Mouse (Mus musculus) hindbrain, postnatal 0 days (tissue): Measurements from ENCODE around the gene Dand5. TPM values are rescaled to one million over a fixed set of nuclear protein-coding genes. Genes with fewer than 3 reads are reported as not detected.
A peak's percentile ranks its signal among the peaks of the same experiment; 100 is the strongest.

Experiments
- ATAC-seq: fragments of 200-750 bp; cut with Nextera tagmentation; 2 replicates; pipeline ENCODE4 v1.8.0; 2017; ENCODE audit warnings: mild to moderate bottlenecking, moderate TSS enrichment, moderate library complexity
- DNase-seq: peaks from one replicate; pipeline ENCODE4 v3.0.0-alpha.2; 2015; ENCODE audit warnings: low spot score
- H3K27ac ChIP-seq: fragments of 300-500 bp; sonication (generic); 2 replicates; pipeline ENCODE4 v1.5.1; 2014; ENCODE audit warnings: mild to moderate bottlenecking
- H3K27me3 ChIP-seq: fragments of 300-500 bp; sonication (generic); 2 replicates; pipeline ENCODE4 v1.6.1; 2014; ENCODE audit warnings: low read length, mixed read lengths; ENCODE audit not compliant: insufficient read depth
- H3K36me3 ChIP-seq: fragments of 300-500 bp; sonication (generic); 2 replicates; pipeline ENCODE4 v1.6.1; 2014; ENCODE audit warnings: low read length, mixed read lengths; ENCODE audit not compliant: insufficient read depth
- H3K4me1 ChIP-seq: fragments of 300-500 bp; sonication (generic); 2 replicates; pipeline ENCODE4 v1.6.1; 2014; ENCODE audit warnings: antibody characterized with exemption, low read length, mixed read lengths; ENCODE audit not compliant: insufficient read depth
- H3K4me2 ChIP-seq: fragments of 300-500 bp; sonication (generic); 2 replicates; pipeline ENCODE4 v1.6.1; 2014; ENCODE audit warnings: low read depth, mild to moderate bottlenecking, low read length, moderate library complexity, mixed read lengths
- H3K4me3 ChIP-seq: fragments of 300-500 bp; sonication (generic); 2 replicates; pipeline ENCODE4 v1.5.1; 2014; ENCODE audit warnings: low read length
- H3K9ac ChIP-seq: fragments of 300-500 bp; sonication (generic); replicated peaks from 2 replicates; pipeline ENCODE4 v1.6.1; 2014; ENCODE audit warnings: mild to moderate bottlenecking, low read length, moderate library complexity, mixed read lengths
- H3K9me3 ChIP-seq: fragments of 300-500 bp; sonication (generic); 2 replicates; pipeline ENCODE4 v1.6.1; 2016; ENCODE audit warnings: low read length, mixed read lengths
- CTCF ChIP-seq: IDR thresholded peaks from 2 replicates; pipeline ENCODE4 v1.5.1; 2016; ENCODE audit warnings: antibody characterized with exemption, control low read depth, low read depth
- WGBS: fragments of 180-500 bp; shearing (Covaris S2); extraction: QIAGEN DNeasy Blood & Tissue Kit; methylation state at CpG from one replicate; pipeline ENCODE4 v1.1.7; 2014; 5-methylcytosine and 5-hydroxymethylcytosine counted together
- polyA plus RNA-seq: library from polyadenylated mRNA; unstranded; fragments of >200 nt; fragmentation: Nextera tagmentation; extraction: Ambion mirVana; gene quantifications from 2 replicates; pipeline ENCODE4 v1.2.1, GENCODE M21; 2015
- total RNA-seq: library from RNA; depleted of rRNA; stranded (reverse); fragments of >200 nt; gene quantifications from 2 replicates; pipeline ENCODE4 v1.2.3, GENCODE M21; 2014

Gene Dand5
- total and polyA plus RNA-seq, 2 experiments from 2014 or later, result 6.6 to 12.5 TPM

DNA sequence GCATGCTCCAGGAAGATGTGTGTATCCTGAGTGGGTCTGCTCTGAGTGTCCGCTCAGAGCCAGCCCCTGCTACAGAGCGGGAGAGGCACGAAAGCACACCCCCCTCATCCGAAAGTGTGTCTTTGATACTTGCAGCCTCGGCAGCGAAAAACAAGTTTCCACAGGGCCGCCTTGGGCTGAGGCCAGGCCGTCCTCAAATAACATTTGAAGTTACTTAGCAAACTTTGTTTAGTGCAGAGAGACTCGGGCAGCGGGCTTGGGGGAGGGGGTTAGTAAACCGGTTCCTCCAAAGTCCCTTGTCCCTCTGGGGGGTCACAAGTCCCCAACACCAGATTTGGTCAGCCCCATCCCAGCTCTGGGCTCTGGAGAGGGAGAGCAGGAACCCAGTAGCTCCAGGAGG is 33.7 kb downstream of the Dand5 start:
- 19% methylated on average over 11 of the region's 11 CpGs for WGBS
- H3K4me2 ChIP-seq, result peak overlapping the region; percentile 37

DNA sequence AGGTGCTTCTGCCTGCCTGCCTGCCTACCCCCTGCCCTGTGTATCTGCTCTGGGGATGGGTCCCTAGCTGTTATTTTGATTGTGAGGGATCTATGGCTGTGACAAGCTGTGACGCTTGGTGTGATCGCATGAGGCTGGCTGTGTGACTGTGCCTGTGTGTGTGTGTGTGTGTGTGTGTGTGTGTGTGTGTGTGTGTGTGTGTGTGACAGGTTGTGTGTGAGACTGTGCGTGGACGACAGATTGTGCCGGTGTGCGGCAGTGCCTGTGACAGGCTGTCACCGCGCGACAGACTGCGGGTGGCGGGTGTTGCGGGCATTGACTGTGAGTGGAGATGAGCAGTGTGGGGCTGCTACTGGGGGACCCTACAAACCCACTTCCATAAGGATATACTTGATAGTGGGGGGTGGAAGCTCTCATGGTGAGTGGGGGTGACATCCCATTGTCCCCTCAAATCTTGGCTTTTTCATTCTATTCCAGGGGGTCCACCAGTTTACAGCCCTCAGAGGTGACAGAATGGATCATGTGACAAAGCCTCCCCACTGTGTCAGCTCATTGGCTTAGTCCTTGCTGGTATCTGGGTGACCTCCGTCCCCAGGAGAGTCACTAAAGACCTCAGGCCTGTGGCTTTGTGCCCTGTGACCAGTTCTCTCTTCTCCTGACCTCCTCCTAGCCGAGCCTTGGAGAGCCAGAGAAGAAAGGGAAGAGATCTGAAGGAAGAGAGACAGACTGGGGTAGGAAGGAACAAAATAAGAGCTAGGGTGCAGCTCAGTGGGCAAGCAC is 34.9 kb downstream of the Dand5 start:
- TF ChIP-seq CTCF, result no peak
- peaks cover 3% of the 10 kb centered on the region for H3K27me3 ChIP-seq

More for the DNA sequence above, 33.7 kb downstream of the Dand5 start:
- ATAC-seq, result no peak
- Histone ChIP-seq H3K27me3 (peaks cover 3% of the 10 kb centered on the region), H3K4me3 (no peak overlapping the region), H3K27ac (peak overlapping the region; percentile 70), H3K9ac (0 out of 2 replicates have a peak overlapping the region, but pooled peaks have one; percentile 28), H3K9me3 (no peaks in the 10 kb centered on the region), H3K36me3 (no peaks in the 10 kb centered on the region), H3K4me1 (peaks cover 47% of the 10 kb centered on the region)
- TF ChIP-seq CTCF, result no peak
- DNase-seq, result peak; percentile 66

DNA sequence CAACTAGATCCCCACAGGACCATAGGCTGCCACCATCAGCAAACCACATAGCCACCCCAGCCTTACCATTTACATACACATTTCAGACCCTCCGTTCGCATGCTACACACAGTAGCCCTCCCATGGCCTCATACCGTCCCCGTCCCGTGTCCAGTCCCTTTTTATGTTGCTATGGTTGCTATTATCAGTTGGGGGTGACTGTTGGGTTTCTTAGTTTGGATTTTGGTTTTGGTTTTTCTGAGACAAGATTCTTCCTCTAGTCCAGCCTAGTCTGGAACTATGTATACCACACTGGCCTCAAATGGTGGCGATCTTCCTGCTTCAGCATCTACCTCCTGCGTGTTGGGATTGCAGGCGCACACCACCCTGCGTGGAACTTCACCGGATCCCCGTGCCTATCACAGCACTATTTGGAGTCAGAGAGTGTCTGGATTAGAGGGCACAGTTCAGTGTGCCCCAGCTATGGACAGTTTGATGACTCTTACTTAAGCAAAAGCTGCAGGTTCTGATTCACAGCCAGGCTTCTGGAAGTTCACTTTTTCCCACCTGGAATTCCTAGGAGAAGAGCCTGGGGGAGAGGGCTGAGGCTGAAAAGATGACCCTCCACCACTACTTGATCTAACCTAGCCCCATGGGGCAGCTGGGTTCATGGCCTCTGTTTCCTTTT is 35.7 kb downstream of the Dand5 start:
- no peak for DNase-seq

More for the DNA sequence above, 34.9 kb downstream of the Dand5 start:
- Histone ChIP-seq H3K27ac (peak overlapping the region; percentile 70; the same call in 1 of the 2 replicates), H3K4me3 (no peak overlapping the region), H3K4me2 (no peak overlapping the region), H3K4me1 (peaks cover 47% of the 10 kb centered on the region), H3K36me3 (no peaks in the 10 kb centered on the region), H3K9me3 (no peaks in the 10 kb centered on the region), H3K9ac (no peak overlapping the region)
- 31% methylated on average over 14 of the region's 14 CpGs for WGBS
- DNase-seq, result no peak
- ATAC-seq, result no peak

DNA sequence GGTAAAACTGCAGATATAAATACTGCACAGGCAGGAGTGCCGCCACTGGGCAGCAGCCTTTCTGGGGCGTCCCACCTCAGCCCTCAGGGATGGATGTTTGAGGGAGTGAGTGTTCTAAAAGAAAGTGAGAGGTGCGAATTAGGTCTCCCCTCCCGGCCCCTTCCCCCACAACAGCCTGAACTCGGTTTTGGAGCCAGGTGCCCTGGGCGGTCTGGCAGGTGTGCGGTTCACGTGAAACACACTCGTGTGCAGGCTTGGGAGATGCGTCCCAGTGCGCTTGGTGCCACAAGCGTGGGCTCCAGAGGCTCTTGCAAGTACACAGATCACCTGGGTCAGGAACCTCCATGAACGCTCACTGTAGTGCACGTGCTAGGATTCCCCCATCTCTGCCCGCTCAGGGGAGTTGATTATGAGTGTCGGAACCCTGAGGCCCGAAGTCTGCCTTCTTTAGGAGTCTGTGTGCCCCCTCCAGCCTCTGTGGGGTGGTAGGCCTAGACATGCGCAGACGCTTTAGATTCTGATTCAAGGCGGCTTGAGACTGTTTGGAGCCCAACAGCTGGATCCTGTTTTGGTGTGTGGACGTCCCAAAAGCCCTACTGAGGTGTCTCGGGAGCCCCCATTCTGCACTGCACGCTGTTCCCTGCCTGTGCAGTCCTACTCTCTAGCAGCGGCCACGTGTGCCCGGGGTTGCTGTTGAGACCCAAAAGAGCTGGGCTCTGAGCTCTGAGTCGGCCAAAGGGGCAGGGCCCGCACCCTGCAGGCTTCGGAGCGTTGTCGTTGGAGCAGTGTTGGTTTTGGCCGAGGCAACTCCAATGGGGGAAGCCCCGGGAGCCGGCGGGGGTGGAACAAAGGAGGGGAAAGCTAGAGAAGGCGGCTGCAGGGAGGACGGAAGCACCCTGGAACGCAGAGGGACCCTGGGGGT is 36.6 kb downstream of the Dand5 start:
- no peak for TF ChIP-seq CTCF
- Histone ChIP-seq H3K9me3 (no peaks in the 10 kb centered on the region), H3K27me3 (peaks cover 7% of the 10 kb centered on the region), H3K9ac (peak overlapping the region; percentile 50; the same call in 1 of the 2 replicates), H3K36me3 (no peaks in the 10 kb centered on the region), H3K4me2 (peak overlapping the region; percentile 53), H3K4me3 (no peak overlapping the region), H3K4me1 (peaks cover 56% of the 10 kb centered on the region), H3K27ac (peak overlapping the region; percentile 90)
- 16% methylated on average over 37 of the region's 38 CpGs for WGBS
- ATAC-seq, result peak; percentile 65
- DNase-seq, result peak; percentile 66

More for the DNA sequence above, 35.7 kb downstream of the Dand5 start:
- Histone ChIP-seq H3K36me3 (no peaks in the 10 kb centered on the region), H3K4me3 (no peak overlapping the region), H3K9ac (no peak overlapping the region), H3K27me3 (peaks cover 7% of the 10 kb centered on the region), H3K27ac (peak overlapping the region; percentile 90), H3K4me2 (peak overlapping the region; percentile 53), H3K9me3 (no peaks in the 10 kb centered on the region), H3K4me1 (peaks cover 49% of the 10 kb centered on the region)
- TF ChIP-seq CTCF, result no peak
- ATAC-seq, result no peak
- 25% methylated on average over 11 of the region's 11 CpGs for WGBS

DNA sequence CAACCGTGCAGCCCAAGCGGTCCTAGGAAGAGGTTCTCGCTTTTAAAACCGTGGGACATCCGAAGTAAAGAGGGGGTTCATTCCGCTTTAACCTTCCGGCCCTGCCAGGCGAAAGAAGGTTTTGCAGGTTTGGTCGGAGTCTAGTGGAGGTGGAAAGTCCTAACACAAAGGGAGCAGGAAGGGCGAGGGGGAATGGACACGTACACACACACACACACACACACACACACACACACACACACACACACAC is 37.2 kb downstream of the Dand5 start:
- Histone ChIP-seq H3K4me2 (peak overlapping the region; percentile 53), H3K27ac (peak overlapping the region; percentile 90), H3K9me3 (no peaks in the 10 kb centered on the region), H3K9ac (peak overlapping the region; percentile 50; the same call in 1 of the 2 replicates), H3K4me3 (no peak overlapping the region), H3K36me3 (no peaks in the 10 kb centered on the region), H3K4me1 (peaks cover 54% of the 10 kb centered on the region), H3K27me3 (peaks cover 7% of the 10 kb centered on the region)
- DNase-seq (no peak), ATAC-seq (no peak)
- TF ChIP-seq CTCF, result no peak
- 24% methylated on average over 11 of the region's 11 CpGs for WGBS

DNA sequence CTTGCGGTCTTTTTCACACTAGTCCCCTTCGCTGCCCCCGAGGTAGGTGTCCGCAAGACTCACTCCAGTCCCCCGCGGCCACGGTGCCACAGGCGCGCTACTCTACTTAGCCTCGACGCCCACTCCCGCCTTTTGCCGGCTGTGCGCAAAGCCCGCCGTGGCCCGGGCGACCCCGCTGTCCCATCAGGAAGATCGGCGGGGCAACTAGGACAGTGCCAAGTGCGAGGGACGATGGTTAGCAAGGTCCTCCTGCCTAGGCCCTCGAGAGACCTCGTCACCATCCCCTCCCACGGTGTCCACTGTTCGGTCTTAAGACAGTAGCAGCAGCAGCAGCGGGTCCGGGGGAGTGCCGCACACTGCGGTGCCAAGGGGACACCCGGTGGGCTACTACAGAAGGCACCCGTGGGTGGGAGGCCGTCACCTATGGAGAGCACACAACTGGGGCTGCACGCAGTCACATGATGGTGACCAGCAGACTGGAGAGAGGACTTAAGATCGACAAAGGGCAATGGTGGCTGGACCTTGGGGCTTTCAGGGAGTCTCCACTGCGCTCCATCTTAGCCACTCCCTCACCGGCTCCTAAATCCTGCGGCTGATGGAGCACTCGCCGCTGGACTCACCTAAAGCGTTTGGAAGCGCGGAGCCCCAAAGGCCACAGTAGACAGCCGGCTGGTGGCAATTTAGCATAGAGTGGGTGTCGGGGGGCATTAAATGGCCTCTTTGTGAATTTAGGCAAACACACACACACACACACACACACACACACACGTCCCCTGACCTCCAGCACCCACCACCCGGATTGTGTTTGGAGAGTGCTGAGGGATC is 37.7 kb downstream of the Dand5 start:
- Histone ChIP-seq H3K4me1 (peaks cover 49% of the 10 kb centered on the region), H3K4me2 (peak overlapping the region; percentile 53), H3K36me3 (no peaks in the 10 kb centered on the region), H3K27ac (peak overlapping the region; percentile 90), H3K4me3 (peak overlapping the region; percentile 25), H3K9ac (peak overlapping the region; percentile 50), H3K9me3 (no peaks in the 10 kb centered on the region), H3K27me3 (peaks cover 7% of the 10 kb centered on the region)
- no peak for DNase-seq
- WGBS, result 5% methylated on average over 48 of the region's 48 CpGs
- ATAC-seq, result no peak
- no peak for TF ChIP-seq CTCF
